Mouse (Mus musculus): ENCODE measurements around the gene Tmem86b.
A peak's percentile ranks its signal among the peaks of the same experiment; 100 is the strongest.

Gene Tmem86b

GRCm38 (mm10) chr7:4631031-4631430 is at the start of gene Tmem86b:
Gene Tmem86b, minus strand, starts transcription at chr7:4631422.
- no peak for DNase-seq

- no peak for DNase-seq
Observed at GRCm38 (mm10) chr7:4675200-4675599, 44.0 kb upstream of the Tmem86b start.

GRCm38 (mm10) chr7:4674114-4674731 is 43.0 kb upstream of the Tmem86b start:
- DNase-seq = no peak

- no peak for DNase-seq
Observed at GRCm38 (mm10) chr7:4671956-4672355, 40.7 kb upstream of the Tmem86b start.

GRCm38 (mm10) chr7:4670655-4671255 is 39.5 kb upstream of the Tmem86b start:
- DNase-seq = no peak

GRCm38 (mm10) chr7:4669156-4669555 is 37.9 kb upstream of the Tmem86b start:
- no peak for DNase-seq

- DNase-seq = no peak
Observed at GRCm38 (mm10) chr7:4668506-4668905, 37.3 kb upstream of the Tmem86b start.

- DNase-seq = no peak
Observed at GRCm38 (mm10) chr7:4666871-4667270, 35.6 kb upstream of the Tmem86b start.

GRCm38 (mm10) chr7:4663742-4664141 is 32.5 kb upstream of the Tmem86b start:
- no peak for DNase-seq

GRCm38 (mm10) chr7:4663179-4663578 is 32.0 kb upstream of the Tmem86b start:
- no peak for DNase-seq

- no peak for DNase-seq
Observed at GRCm38 (mm10) chr7:4659911-4660443, 28.8 kb upstream of the Tmem86b start.

- DNase-seq = peak; percentile 98
Observed at GRCm38 (mm10) chr7:4658912-4659551, 27.8 kb upstream of the Tmem86b start, which contains the start of gene Ppp6r1. Gene Ppp6r1, minus strand, starts transcription at chr7:4659019.

- DNase-seq = no peak
Observed at GRCm38 (mm10) chr7:4658128-4658907, 27.1 kb upstream of the Tmem86b start.

- DNase-seq = peak; percentile 6
Observed at GRCm38 (mm10) chr7:4657521-4658127, 26.4 kb upstream of the Tmem86b start.

GRCm38 (mm10) chr7:4656818-4657217 is 25.6 kb upstream of the Tmem86b start:
- DNase-seq = no peak

- no peak for DNase-seq
Observed at GRCm38 (mm10) chr7:4655916-4656315, 24.7 kb upstream of the Tmem86b start.

GRCm38 (mm10) chr7:4655393-4655792 is 24.2 kb upstream of the Tmem86b start:
- no peak for DNase-seq

- DNase-seq = no peak
Observed at GRCm38 (mm10) chr7:4654221-4654620, 23.0 kb upstream of the Tmem86b start.

GRCm38 (mm10) chr7:4653780-4654179 is 22.6 kb upstream of the Tmem86b start:
- no peak for DNase-seq

- DNase-seq = no peak
Observed at GRCm38 (mm10) chr7:4653351-4653750, 22.1 kb upstream of the Tmem86b start.

- no peak for DNase-seq
Observed at GRCm38 (mm10) chr7:4652726-4653125, 21.5 kb upstream of the Tmem86b start.

GRCm38 (mm10) chr7:4651581-4651980 is 20.4 kb upstream of the Tmem86b start:
- no peak for DNase-seq

GRCm38 (mm10) chr7:4647992-4648391 is 16.8 kb upstream of the Tmem86b start:
- DNase-seq = no peak

Measured in retina, postnatal 1 day (tissue).